Mouse (Mus musculus) stomach, embryonic 14.5 days (tissue): ENCODE measurements around the gene Ndufaf8. TPM values are rescaled to one million over a fixed set of nuclear protein-coding genes. Genes with fewer than 3 reads are reported as not detected.

Experiments
- ATAC-seq: fragments of 200-750 bp; cut with Nextera tagmentation; 2 replicates; pipeline ENCODE4 v1.8.0; 2017; ENCODE audit warnings: low read depth, moderate TSS enrichment; ENCODE audit not compliant: insufficient number of reproducible peaks, insufficient read depth, low FRiP score
- H3K27ac ChIP-seq: fragments of 300-500 bp; sonication (generic); 2 replicates; pipeline ENCODE4 v1.5.1; 2014; ENCODE audit warnings: mild to moderate bottlenecking, low read length, moderate library complexity, mixed read lengths
- H3K27me3 ChIP-seq: fragments of 300-500 bp; sonication (generic); 2 replicates; pipeline ENCODE4 v1.6.1; 2014; ENCODE audit warnings: low read length, control low read depth, mixed read lengths; ENCODE audit not compliant: control insufficient read depth, insufficient read depth
- H3K36me3 ChIP-seq: fragments of 300-500 bp; sonication (generic); 2 replicates; pipeline ENCODE4 v1.6.1; 2014; ENCODE audit warnings: mild to moderate bottlenecking, control low read depth, low read length, moderate library complexity, mixed read lengths; ENCODE audit not compliant: control insufficient read depth, insufficient read depth
- H3K4me1 ChIP-seq: fragments of 300-500 bp; sonication (generic); 2 replicates; pipeline ENCODE4 v1.6.1; 2014; ENCODE audit warnings: low read length, control low read depth, mixed read lengths; ENCODE audit not compliant: control insufficient read depth, insufficient read depth
- H3K4me2 ChIP-seq: fragments of 300-500 bp; sonication (generic); replicated peaks from 2 replicates; pipeline ENCODE4 v1.6.1; 2014; ENCODE audit warnings: low read depth, low read length, control low read depth
- H3K4me3 ChIP-seq: fragments of 300-500 bp; sonication (generic); 2 replicates; pipeline ENCODE4 v1.5.1; 2014; ENCODE audit warnings: low read depth, low read length, control low read depth
- H3K9ac ChIP-seq: fragments of 300-500 bp; sonication (generic); replicated peaks from 2 replicates; pipeline ENCODE4 v1.6.1; 2014; ENCODE audit warnings: low read depth, mild to moderate bottlenecking, control low read depth, low read length, moderate library complexity, mixed read lengths
- H3K9me3 ChIP-seq: fragments of 300-500 bp; sonication (generic); 2 replicates; pipeline ENCODE4 v1.6.1; 2016; ENCODE audit warnings: low read depth, low read length, control low read depth; ENCODE audit not compliant: control insufficient read depth
- WGBS: fragments of 180-500 bp; shearing (Covaris S2); extraction: QIAGEN DNeasy Blood & Tissue Kit; methylation state at CpG from one replicate; pipeline ENCODE4 v1.1.7; 2014; 5-methylcytosine and 5-hydroxymethylcytosine counted together
- polyA plus RNA-seq: library from polyadenylated mRNA; unstranded; fragments of >200 nt; fragmentation: Nextera tagmentation; extraction: Ambion mirVana; gene quantifications from 2 replicates; pipeline ENCODE4 v1.2.1, GENCODE M21; 2014

Ndufaf8 gene
- polyA plus RNA-seq, 1 experiment from 2014 or later = 82.6 TPM

GRCm38 (mm10) chr11:120072986-120073647, 25.6 kb upstream of the Ndufaf8 start:
- H3K27ac ChIP-seq = no peak overlapping the region
- H3K27me3 ChIP-seq = no peaks in the 10 kb centered on the region
- no peak overlapping the region for H3K9ac ChIP-seq
- no peak for ATAC-seq
- no peak overlapping the region for H3K4me3 ChIP-seq
- H3K4me2 ChIP-seq = no peak overlapping the region
- WGBS = 92% methylated on average over 9 of the region's 9 CpGs
- no peaks in the 10 kb centered on the region for H3K9me3 ChIP-seq
- H3K36me3 ChIP-seq = peaks cover 44% of the 10 kb centered on the region
- H3K4me1 ChIP-seq = 0 out of 2 replicates have a peak, but pooled peaks cover 7% of the 10 kb centered on the region

- Histone ChIP-seq H3K4me2 (no peak overlapping the region), H3K9me3 (no peaks in the 10 kb centered on the region), H3K27ac (no peak overlapping the region), H3K4me3 (no peak overlapping the region), H3K4me1 (no peaks in the 10 kb centered on the region), H3K9ac (no peak overlapping the region), H3K36me3 (peaks cover 46% of the 10 kb centered on the region), H3K27me3 (no peaks in the 10 kb centered on the region)
- 66% methylated on average over 3 of the region's 3 CpGs for WGBS
- ATAC-seq = no peak
These were observed 22.5 kb upstream of the Ndufaf8 start for GRCm38 (mm10) chr11:120076191-120076590.

GRCm38 (mm10) chr11:120080282-120080681, 18.4 kb upstream of the Ndufaf8 start:
- ATAC-seq = no peak
- no peak overlapping the region for H3K4me2 ChIP-seq
- H3K9me3 ChIP-seq = no peaks in the 10 kb centered on the region
- H3K36me3 ChIP-seq = peaks cover 35% of the 10 kb centered on the region
- no peak overlapping the region for H3K4me3 ChIP-seq
- peaks cover under 1% of the 10 kb centered on the region; the same call in 1 of the 2 replicates for H3K4me1 ChIP-seq
- no peak overlapping the region for H3K9ac ChIP-seq
- 80% methylated on average over 6 of the region's 6 CpGs for WGBS
- no peak overlapping the region for H3K27ac ChIP-seq
- no peaks in the 10 kb centered on the region for H3K27me3 ChIP-seq

DNA sequence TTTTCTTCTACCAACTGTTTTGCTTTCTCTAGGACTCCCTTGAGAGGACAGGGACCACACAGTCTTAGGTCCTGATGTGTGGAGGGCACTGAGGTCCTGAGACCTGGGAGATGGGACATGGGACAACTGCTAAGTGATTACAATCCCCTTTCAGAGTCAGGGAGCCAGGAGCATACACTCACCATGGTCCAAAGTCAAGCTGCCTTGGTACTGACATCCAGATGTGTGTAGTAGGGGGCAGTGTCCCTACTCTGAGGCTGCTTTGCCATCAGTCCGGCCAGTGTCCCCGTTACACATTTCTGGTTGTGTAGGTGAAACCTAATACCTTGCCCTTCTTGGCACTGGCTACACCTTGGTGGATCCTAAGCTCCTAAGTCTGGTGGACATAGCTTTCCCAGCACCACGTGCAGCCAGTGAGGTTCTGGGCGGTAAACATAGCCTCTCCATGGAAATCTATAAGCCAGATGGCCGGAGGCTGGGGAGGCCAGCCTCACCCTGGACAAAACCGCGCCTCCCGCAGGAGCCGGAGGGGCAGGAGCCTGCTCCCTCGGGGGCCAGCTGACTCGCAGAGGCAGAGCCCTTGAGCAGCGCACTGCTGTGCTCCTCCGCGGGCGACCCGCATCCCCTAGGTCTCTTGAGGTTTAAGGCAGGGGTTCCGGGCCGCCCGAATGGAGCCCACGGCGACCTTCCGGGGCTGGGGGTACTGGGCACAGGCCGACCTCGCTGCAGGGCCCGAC, 12.7 kb upstream of the Ndufaf8 start:
- Histone ChIP-seq H3K9me3 (no peaks in the 10 kb centered on the region), H3K4me1 (peaks cover 14% of the 10 kb centered on the region; the same call in 1 of the 2 replicates), H3K4me2 (peak overlapping the region; percentile 93), H3K36me3 (peaks cover 16% of the 10 kb centered on the region), H3K9ac (peak overlapping the region; percentile 92), H3K27me3 (no peaks in the 10 kb centered on the region), H3K4me3 (peak overlapping the region; percentile 97), H3K27ac (peak overlapping the region; percentile 55; the same call in 1 of the 2 replicates)
- WGBS = under 1% methylated on average over 25 of the region's 25 CpGs
- ATAC-seq = peak; percentile 11; the same call in 1 of the 2 replicates

- WGBS = 0% methylated on average over 42 of the region's 42 CpGs
- ATAC-seq = peak; percentile 99
These were observed 12.0 kb upstream of the Ndufaf8 start, which contains the start of gene Cep131 for GRCm38 (mm10) chr11:120086702-120087152. TSS of gene Cep131 (minus strand) at chr11:120086827.

GRCm38 (mm10) chr11:120090661-120091060, 8.1 kb upstream of the Ndufaf8 start:
- H3K9me3 ChIP-seq = no peaks in the 10 kb centered on the region
- H3K4me2 ChIP-seq = no peak overlapping the region
- H3K36me3 ChIP-seq = peaks cover 41% of the 10 kb centered on the region
- H3K4me3 ChIP-seq = no peak overlapping the region
- H3K27ac ChIP-seq = no peak overlapping the region
- 81% methylated on average over 4 of the region's 4 CpGs for WGBS
- peaks cover 9% of the 10 kb centered on the region; the same call in 1 of the 2 replicates for H3K4me1 ChIP-seq
- no peaks in the 10 kb centered on the region for H3K27me3 ChIP-seq
- H3K9ac ChIP-seq = no peak overlapping the region
- ATAC-seq = no peak

More at GRCm38 (mm10) chr11:120086702-120087152, 12.0 kb upstream of the Ndufaf8 start, which contains the start of gene Cep131:
- Histone ChIP-seq H3K9ac (peak within 1 kb of the TSS; percentile 92), H3K4me3 (peak within 1 kb of the TSS; percentile 97), H3K27ac (peak within 1 kb of the TSS; percentile 63; the same call in 1 of the 2 replicates), H3K36me3 (peaks cover 19% of the 10 kb centered on the region), H3K4me1 (peaks cover 14% of the 10 kb centered on the region; the same call in 1 of the 2 replicates), H3K4me2 (peak within 1 kb of the TSS; percentile 93), H3K9me3 (no peaks in the 10 kb centered on the region), H3K27me3 (no peaks in the 10 kb centered on the region)

DNA sequence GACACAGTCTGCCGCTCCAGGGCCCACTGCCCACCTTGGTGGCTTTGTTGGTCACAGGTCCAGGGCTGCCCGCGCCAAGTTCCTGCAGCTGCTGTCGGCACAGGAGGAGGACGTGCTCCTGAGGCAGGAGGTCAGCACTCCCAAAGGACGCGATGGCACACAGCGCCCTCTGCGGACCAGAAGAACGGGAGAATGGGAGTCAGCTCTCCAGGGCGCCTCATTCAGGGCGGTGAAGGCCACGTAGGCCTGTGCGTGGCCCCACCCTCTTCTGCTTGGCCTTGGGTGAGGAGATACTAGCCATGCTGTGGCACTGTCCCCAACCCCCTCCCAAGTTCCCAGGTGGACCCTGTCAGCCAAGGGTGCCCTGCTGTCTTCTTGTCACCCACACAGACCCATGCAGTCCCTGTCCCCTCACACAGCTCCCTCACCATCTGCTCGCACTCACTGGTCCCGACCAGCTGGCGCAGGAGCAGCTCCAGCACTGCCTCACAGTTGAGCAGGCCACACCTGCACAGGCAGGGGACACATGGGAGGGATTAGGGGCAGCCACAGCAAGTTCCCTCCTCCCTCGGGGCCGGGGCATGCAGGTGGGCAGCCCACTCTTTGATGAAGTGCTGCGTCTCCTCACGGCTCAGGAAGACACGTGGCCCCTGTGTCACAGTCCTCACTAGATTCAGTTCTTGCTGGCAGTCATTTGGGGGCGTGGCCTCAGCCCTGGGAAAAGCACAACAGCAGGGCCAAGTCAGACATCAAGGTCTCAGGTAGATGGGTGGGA, 5.7 kb upstream of the Ndufaf8 start:
- H3K4me1 ChIP-seq = peaks cover 8% of the 10 kb centered on the region; the same call in 1 of the 2 replicates
- no peaks in the 10 kb centered on the region for H3K9me3 ChIP-seq
- 79% methylated on average over 23 of the region's 23 CpGs for WGBS
- peaks cover 41% of the 10 kb centered on the region for H3K36me3 ChIP-seq
- H3K4me2 ChIP-seq = no peak overlapping the region
- H3K9ac ChIP-seq = no peak overlapping the region
- no peak overlapping the region for H3K27ac ChIP-seq
- no peak for ATAC-seq
- H3K4me3 ChIP-seq = no peak overlapping the region
- H3K27me3 ChIP-seq = no peaks in the 10 kb centered on the region

DNA sequence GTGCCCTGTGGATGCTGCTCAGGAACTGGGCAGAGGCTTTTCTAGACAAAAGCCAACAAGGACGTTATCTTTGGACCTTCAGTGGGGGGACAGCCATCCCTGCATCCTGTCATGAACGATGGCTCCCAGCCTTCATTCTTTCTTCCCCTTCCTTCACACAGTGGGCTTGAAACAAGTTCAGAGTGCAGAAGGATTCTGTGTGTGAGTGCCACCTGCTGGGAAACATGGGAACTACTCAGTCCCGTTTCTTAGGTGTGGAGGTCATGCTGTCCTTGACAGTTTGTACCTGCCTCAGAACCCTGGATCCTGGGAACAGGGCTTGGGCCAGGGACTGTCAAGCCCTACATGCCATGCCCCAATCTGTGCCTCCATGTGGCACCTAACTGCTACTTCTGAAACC, 2.3 kb downstream of the Ndufaf8 start:
- no peak for ATAC-seq
- WGBS = 5% methylated on average over 3 of the region's 3 CpGs
- Histone ChIP-seq H3K4me3 (no peak overlapping the region), H3K4me1 (peaks cover 18% of the 10 kb centered on the region; the same call in 1 of the 2 replicates), H3K27me3 (no peaks in the 10 kb centered on the region), H3K27ac (no peak overlapping the region), H3K9ac (no peak overlapping the region), H3K9me3 (no peaks in the 10 kb centered on the region), H3K4me2 (no peak overlapping the region), H3K36me3 (peaks cover 27% of the 10 kb centered on the region)
